Mouse (Mus musculus) megakaryocyte, embryonic 14.5 days (primary cell): ENCODE measurements at regions not wholly inside any gene's neighbourhood (a gene's known extent, or its start where the extent isn't known, plus 50 kb on each side); places are given as distances from the start of the nearest gene placed in this dataset.

Source experiments
- H3K27me3 ChIP-seq: replicated peaks from 2 replicates; pipeline ENCODE3; 2012; ENCODE audit warnings: inconsistent platforms
- H3K36me3 ChIP-seq: replicated peaks from 2 replicates; pipeline ENCODE3; 2012; ENCODE audit warnings: low read length, inconsistent platforms, mixed read lengths
- H3K4me1 ChIP-seq: 2 replicates; pipeline ENCODE4 v1.6.1; 2012; ENCODE audit warnings: inconsistent platforms
- H3K4me3 ChIP-seq: replicated peaks from 2 replicates; pipeline ENCODE3; 2012; ENCODE audit warnings: moderate library complexity, mild to moderate bottlenecking, inconsistent platforms
- H3K9me3 ChIP-seq: 2 replicates; pipeline ENCODE4 v1.6.1; 2012; ENCODE audit warnings: inconsistent platforms
- FLI1 ChIP-seq: IDR thresholded peaks from 2 replicates; pipeline ENCODE4 v1.6.1; 2012; ENCODE audit warnings: low read length, inconsistent platforms, mixed read lengths
- GATA1 ChIP-seq: IDR thresholded peaks from 3 replicates; pipeline ENCODE4 v1.6.1; 2012; ENCODE audit warnings: mixed read lengths, low read length, inconsistent platforms, borderline replicate concordance

- no peak overlapping the region for H3K4me3 ChIP-seq
- H3K27me3 ChIP-seq: no peaks in the 10 kb centered on the region
- TF ChIP-seq GATA1 (no peak), FLI1 (no peak)
- H3K4me1 ChIP-seq: no peaks in the 10 kb centered on the region
- no peaks in the 10 kb centered on the region for H3K36me3 ChIP-seq
- 0 out of 2 replicates have a peak, but pooled peaks cover 6% of the 10 kb centered on the region for H3K9me3 ChIP-seq
Observed at GRCm38 (mm10) chr4:54026919-54027318, 201.1 kb downstream of the Tmem38b start.

- no peak for TF ChIP-seq FLI1
- no peak for TF ChIP-seq GATA1
- Histone ChIP-seq H3K9me3 (peaks cover 8% of the 10 kb centered on the region; the same call in 1 of the 2 replicates), H3K27me3 (no peaks in the 10 kb centered on the region), H3K4me3 (no peak overlapping the region), H3K36me3 (no peaks in the 10 kb centered on the region), H3K4me1 (no peaks in the 10 kb centered on the region)
Observed at GRCm38 (mm10) chr4:54027565-54028237, 201.9 kb downstream of the Tmem38b start.

GRCm38 (mm10) chr4:54045258-54046029 lies 219.6 kb downstream of the Tmem38b start:
- Histone ChIP-seq H3K27me3 (no peaks in the 10 kb centered on the region), H3K36me3 (no peaks in the 10 kb centered on the region), H3K9me3 (no peaks in the 10 kb centered on the region), H3K4me3 (no peak overlapping the region), H3K4me1 (no peaks in the 10 kb centered on the region)
- TF ChIP-seq GATA1 (no peak), FLI1 (no peak)

GRCm38 (mm10) chr4:54064331-54064730 lies 238.5 kb downstream of the Tmem38b start:
- H3K36me3 ChIP-seq: no peaks in the 10 kb centered on the region
- peaks cover 16% of the 10 kb centered on the region for H3K9me3 ChIP-seq
- H3K4me3 ChIP-seq: no peak overlapping the region
- no peaks in the 10 kb centered on the region for H3K4me1 ChIP-seq
- no peak for TF ChIP-seq FLI1
- no peak for TF ChIP-seq GATA1
- no peaks in the 10 kb centered on the region for H3K27me3 ChIP-seq

GRCm38 (mm10) chr4:54071951-54072350 lies 246.1 kb downstream of the Tmem38b start:
- Histone ChIP-seq H3K27me3 (no peaks in the 10 kb centered on the region), H3K9me3 (peaks cover 37% of the 10 kb centered on the region), H3K4me1 (no peaks in the 10 kb centered on the region)

GRCm38 (mm10) chr4:54072482-54072881 lies 246.6 kb downstream of the Tmem38b start:
- H3K4me1 ChIP-seq: no peaks in the 10 kb centered on the region
- no peak overlapping the region for H3K4me3 ChIP-seq
- no peak for TF ChIP-seq FLI1
- TF ChIP-seq GATA1: no peak
- H3K9me3 ChIP-seq: peaks cover 37% of the 10 kb centered on the region
- no peaks in the 10 kb centered on the region for H3K36me3 ChIP-seq
- H3K27me3 ChIP-seq: no peaks in the 10 kb centered on the region

More at GRCm38 (mm10) chr4:54071951-54072350, 246.1 kb downstream of the Tmem38b start:
- no peaks in the 10 kb centered on the region for H3K36me3 ChIP-seq
- H3K4me3 ChIP-seq: no peak overlapping the region
- TF ChIP-seq GATA1 (no peak), FLI1 (no peak)

GRCm38 (mm10) chr4:54072932-54073331 lies 247.1 kb downstream of the Tmem38b start:
- TF ChIP-seq FLI1 (no peak), GATA1 (no peak)
- Histone ChIP-seq H3K4me1 (no peaks in the 10 kb centered on the region), H3K27me3 (no peaks in the 10 kb centered on the region), H3K36me3 (no peaks in the 10 kb centered on the region), H3K4me3 (no peak overlapping the region), H3K9me3 (peaks cover 37% of the 10 kb centered on the region)

GRCm38 (mm10) chr4:54073483-54073882 lies 247.6 kb downstream of the Tmem38b start:
- no peaks in the 10 kb centered on the region for H3K4me1 ChIP-seq
- no peaks in the 10 kb centered on the region for H3K36me3 ChIP-seq
- TF ChIP-seq FLI1 (no peak), GATA1 (no peak)
- H3K27me3 ChIP-seq: no peaks in the 10 kb centered on the region
- H3K9me3 ChIP-seq: peaks cover 33% of the 10 kb centered on the region
- H3K4me3 ChIP-seq: no peak overlapping the region

GRCm38 (mm10) chr4:54074226-54074625 lies 248.4 kb downstream of the Tmem38b start:
- TF ChIP-seq GATA1 (no peak), FLI1 (no peak)
- Histone ChIP-seq H3K36me3 (no peaks in the 10 kb centered on the region), H3K27me3 (no peaks in the 10 kb centered on the region), H3K9me3 (peaks cover 25% of the 10 kb centered on the region), H3K4me1 (no peaks in the 10 kb centered on the region), H3K4me3 (no peak overlapping the region)

GRCm38 (mm10) chr4:54080526-54080925 lies 254.7 kb downstream of the Tmem38b start:
- TF ChIP-seq FLI1 (no peak), GATA1 (no peak)

More at GRCm38 (mm10) chr4:54080526-54080925, 254.7 kb downstream of the Tmem38b start:
- Histone ChIP-seq H3K4me3 (no peak overlapping the region), H3K27me3 (no peaks in the 10 kb centered on the region), H3K4me1 (no peaks in the 10 kb centered on the region), H3K36me3 (no peaks in the 10 kb centered on the region), H3K9me3 (0 out of 2 replicates have a peak, but pooled peaks cover 3% of the 10 kb centered on the region)
